Mouse (Mus musculus): ENCODE results near the gene Hspa8.
A peak's percentile ranks its signal among the peaks of the same experiment; 100 is the strongest.

Gene Hspa8

DNA sequence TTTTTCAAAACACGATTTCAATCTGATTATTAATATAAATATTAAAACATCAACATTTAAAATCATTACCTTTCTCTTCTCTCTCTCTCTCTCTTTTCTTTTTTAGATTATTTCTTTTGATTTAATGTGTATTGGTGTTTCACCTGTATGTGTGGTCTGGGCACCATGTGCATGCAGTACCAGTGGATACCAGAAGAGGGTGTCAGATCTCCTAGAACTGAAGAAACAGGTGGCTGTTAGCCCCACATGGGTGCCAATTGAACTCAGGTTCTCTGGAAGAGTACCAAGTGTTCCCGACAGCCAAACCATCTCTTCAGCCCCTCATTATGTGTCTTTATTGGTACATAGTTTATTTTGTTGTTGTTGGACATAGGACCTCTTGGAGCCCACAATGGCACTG lies 11.1 kb downstream of the Hspa8 start:
- no peak for DNase-seq

DNA sequence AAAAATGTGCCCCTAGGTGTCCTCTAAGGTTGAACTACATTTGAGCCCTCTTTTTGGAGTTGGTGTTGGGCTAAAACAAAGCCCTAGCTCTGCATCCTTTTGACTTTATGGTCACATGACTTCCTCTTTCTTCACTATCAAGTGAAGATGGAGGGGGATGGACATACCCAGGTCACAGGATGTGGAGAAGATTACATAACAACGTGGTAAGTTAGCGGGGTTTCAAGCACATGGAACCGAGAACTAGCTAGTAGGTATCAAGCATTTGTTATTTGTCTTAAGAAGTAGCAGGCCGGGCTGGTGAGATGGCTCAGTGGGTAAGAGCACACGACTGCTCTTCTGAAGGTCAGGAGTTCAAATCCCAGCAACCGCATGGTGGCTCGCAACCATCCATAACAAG lies 13.3 kb downstream of the Hspa8 start:
- no peak for DNase-seq

GRCm38 (mm10) chr9:40817325-40818028 lies 16.7 kb downstream of the Hspa8 start:
- DNase-seq: no peak

GRCm38 (mm10) chr9:40825601-40826000 lies 24.8 kb downstream of the Hspa8 start:
- peak; percentile 19 for DNase-seq

DNA sequence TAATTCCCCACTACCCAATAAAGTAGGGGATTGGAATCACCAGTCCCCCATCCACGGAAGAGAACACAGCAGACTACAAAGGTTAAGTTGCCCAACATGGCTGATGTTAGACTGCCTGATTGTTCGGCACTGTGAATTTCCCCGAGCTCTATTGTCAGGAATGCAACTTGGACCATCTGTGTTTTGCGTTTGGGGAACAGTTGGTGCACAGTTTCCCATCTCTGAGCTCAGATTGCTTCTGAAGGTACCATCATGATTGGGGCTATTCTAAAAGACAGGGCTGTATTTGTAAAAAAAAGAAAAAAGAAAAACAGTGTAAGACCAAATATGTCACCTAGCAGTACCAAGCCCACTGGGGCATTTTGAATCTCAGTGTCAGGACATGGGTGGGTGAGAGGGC lies 26.6 kb downstream of the Hspa8 start:
- no peak for DNase-seq

GRCm38 (mm10) chr9:40834569-40834968 lies 33.8 kb downstream of the Hspa8 start:
- peak; percentile 89 for DNase-seq

- DNase-seq: no peak
Observed at GRCm38 (mm10) chr9:40836681-40837080, 35.9 kb downstream of the Hspa8 start.

DNA sequence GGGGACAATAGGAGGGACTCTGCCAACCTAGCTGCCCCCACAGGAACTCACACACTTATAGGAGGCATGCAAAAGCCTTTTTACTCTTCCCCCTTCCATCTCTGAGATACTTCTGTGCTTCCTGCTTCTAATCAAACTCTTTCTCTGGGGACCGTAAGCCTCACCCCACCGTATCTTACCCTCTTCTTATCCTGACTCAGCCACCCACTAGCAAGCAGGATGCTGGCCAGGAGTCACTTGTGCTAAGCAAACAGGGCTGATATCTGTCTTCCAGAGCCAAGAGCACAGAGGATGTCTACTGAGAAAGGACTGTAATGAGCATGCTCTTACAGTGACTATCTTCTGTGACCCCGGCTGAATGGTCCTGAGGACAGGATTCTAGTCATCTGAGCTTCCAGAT lies 38.9 kb downstream of the Hspa8 start:
- no peak for DNase-seq

- no peak for DNase-seq
Observed at GRCm38 (mm10) chr9:40851515-40851914, 50.7 kb downstream of the Hspa8 start.

DNA sequence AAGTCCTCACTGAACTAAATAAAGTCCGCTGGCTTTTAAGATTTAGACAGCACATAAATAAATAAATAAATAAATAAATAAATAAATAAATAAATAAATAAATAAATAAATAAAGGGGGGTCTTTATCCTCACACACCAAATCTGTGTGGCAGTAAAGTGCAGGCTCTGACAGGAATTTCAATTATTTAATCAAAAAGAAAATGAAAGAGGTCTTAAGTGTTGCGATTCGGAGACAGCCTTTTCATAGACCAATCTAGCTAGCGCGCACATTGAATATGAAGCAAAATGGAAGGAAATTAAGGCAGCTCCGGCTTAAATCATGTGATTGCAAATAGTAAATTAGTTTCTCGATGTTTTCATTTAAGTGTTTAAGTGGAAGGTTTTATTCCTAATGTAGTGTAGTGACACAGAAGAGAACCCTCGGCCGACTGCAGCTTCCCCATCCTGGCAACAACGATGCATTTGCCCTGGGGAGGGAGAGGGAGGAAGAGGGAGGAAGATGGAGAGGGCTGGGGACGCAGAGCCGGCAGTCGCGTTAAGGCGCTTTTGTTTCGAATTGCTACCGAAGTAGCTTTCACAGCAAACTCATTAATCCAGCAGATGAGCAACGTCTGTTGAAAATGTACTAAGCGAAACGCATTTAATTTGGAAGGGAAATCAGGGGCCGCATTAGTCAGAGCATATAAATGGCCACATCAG lies 57.8 kb downstream of the Hspa8 start:
- peak; percentile 59 for DNase-seq

GRCm38 (mm10) chr9:40859196-40859595 lies 58.4 kb downstream of the Hspa8 start:
- peak; percentile 38 for DNase-seq

All from embryo, embryonic 11 days (tissue).